8 mouse cellular contexts compared by ENCODE assay signal in the genomic region with DNA sequence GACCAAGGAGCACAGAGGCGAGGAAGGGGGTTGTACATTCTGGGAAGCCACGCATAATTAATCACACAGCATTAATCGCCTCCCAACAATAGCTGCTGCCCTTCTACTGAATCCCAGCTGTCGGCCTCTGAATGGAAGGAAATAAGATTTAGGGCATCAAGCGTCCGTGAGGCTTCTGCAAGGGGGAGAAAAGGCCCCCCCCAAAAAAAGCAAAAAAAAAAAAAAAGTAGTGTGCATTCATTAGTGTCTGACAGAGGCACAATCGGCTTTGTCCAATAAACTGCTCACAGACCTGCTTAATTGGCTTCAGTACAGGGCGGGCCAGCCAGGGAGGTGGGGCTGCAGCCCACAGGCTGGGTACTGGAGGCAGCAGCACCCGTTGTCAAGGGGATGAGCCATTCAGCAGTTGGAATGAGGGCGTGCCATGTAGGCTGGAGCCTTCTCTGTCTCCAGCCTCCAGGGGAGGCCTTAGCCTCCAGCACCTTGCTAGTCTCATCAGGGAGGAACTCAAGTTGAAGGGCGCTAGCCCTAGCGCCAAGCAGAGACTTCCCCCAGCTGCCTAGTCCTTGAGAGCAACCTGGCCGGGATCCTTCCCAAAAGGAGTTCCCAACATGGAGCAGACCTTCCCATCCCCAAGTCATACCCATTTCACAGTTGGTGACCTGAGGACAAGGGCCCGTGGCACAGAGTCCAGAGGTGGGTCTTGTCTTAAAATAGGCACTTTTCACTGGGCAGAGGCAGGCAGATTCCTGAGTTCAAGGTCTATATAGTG. TPM values are rescaled to one million over a fixed set of nuclear protein-coding genes. Genes with fewer than 3 reads are reported as not detected.
DNase-seq lines count a peak whose midpoint lies in the region; ATAC-seq and TF ChIP-seq lines count a peak whose summit lies in the region.
"Had no signal": no experiment of that assay in that cellular context is flagged by ENCODE, and none has a peak within 500 bp of the region (broad histone marks: within the 10 kb centered on the region; RNA-seq: fewer than 3 reads in every experiment).

No protein-coding gene starts in this region.

- H3K4me3 ChIP-seq in forebrain, embryonic 11.5 days (ENCODE audit: low read depth, low read length), result peak overlapping the region; percentile 94
- peak overlapping the region; percentile 90; the same call in 1 of the 2 replicates for H3K4me3 ChIP-seq in kidney, embryonic 14.5 days (ENCODE audit: low read length)
- H3K4me3 ChIP-seq in liver, postnatal 0 days (ENCODE audit: low read depth, low read length), result no peak overlapping the region
- H3K4me3 ChIP-seq: erythroblast, embryonic 14.5 days had no signal

- H3K27ac ChIP-seq in forebrain, embryonic 11.5 days (ENCODE audit: low read depth, low read length), result peak overlapping the region; percentile 95
- peak overlapping the region; percentile 78 for H3K27ac ChIP-seq in kidney, embryonic 14.5 days (ENCODE audit: low read depth, low read length)
- no peak overlapping the region for H3K27ac ChIP-seq in liver, postnatal 0 days (ENCODE audit: low read depth)

- H3K27me3 ChIP-seq in forebrain, embryonic 11.5 days (ENCODE audit: control insufficient read depth, insufficient read depth, low read length), result no peaks in the 10 kb centered on the region
- no peaks in the 10 kb centered on the region for H3K27me3 ChIP-seq in kidney, embryonic 14.5 days (ENCODE audit: control insufficient read depth, insufficient read depth, low read length)
- peaks cover 12% of the 10 kb centered on the region; the same call in 1 of the 2 replicates for H3K27me3 ChIP-seq in liver, postnatal 0 days (ENCODE audit: insufficient read depth, low read length)

- peak overlapping the region; percentile 52 for H3K9ac ChIP-seq in forebrain, embryonic 11.5 days (ENCODE audit: low read length)
- peak overlapping the region; percentile 23; the same call in 1 of the 2 replicates for H3K9ac ChIP-seq in kidney, embryonic 14.5 days (ENCODE audit: low read depth, low read length)
- H3K9ac ChIP-seq in liver, postnatal 0 days (replicated peaks), result no peak overlapping the region

- TF ChIP-seq CTCF in liver, postnatal 0 days (IDR thresholded peaks at IDR 0.05; ENCODE audit: low read depth), result no peak

- H3K4me2 ChIP-seq in forebrain, embryonic 11.5 days (ENCODE audit: low read depth, low read length, severe bottlenecking), result peak overlapping the region; percentile 67
- H3K4me2 ChIP-seq in kidney, embryonic 14.5 days (replicated peaks; ENCODE audit: low read depth, low read length), result peak overlapping the region; percentile 87
- H3K4me2 ChIP-seq in liver, postnatal 0 days (ENCODE audit: low read depth, low read length), result peak overlapping the region; percentile 81

- TF ChIP-seq EP300 in liver, postnatal 0 days (IDR thresholded peaks at IDR 0.05; ENCODE audit: low read depth), result no peak

- peak; percentile 13 to 45 for DNase-seq in urinary bladder, postnatal 36 days (ENCODE audit: low spot score in 2 of 2)
- no peak for DNase-seq in urinary bladder, postnatal 4 days (ENCODE audit: low spot score in 2 of 2)
- DNase-seq in forebrain, embryonic 11.5 days (ENCODE audit: low spot score), result peak; percentile 95
- no peak for DNase-seq in liver, postnatal 0 days
- DNase-seq in retina, postnatal 1 day, result peak; percentile 99
- no peak for DNase-seq in adrenal gland, adult 18-20 months (ENCODE audit: low spot score in 2 of 2)

- peaks cover 59% of the 10 kb centered on the region for H3K4me1 ChIP-seq in forebrain, embryonic 11.5 days (replicated peaks; ENCODE audit: control insufficient read depth, insufficient read depth, low read length)
- peaks cover 64% of the 10 kb centered on the region for H3K4me1 ChIP-seq in kidney, embryonic 14.5 days (ENCODE audit: control insufficient read depth, insufficient read depth, low read length)
- peaks cover 41% of the 10 kb centered on the region for H3K4me1 ChIP-seq in liver, postnatal 0 days (ENCODE audit: insufficient read depth)

- 5% methylated on average over 14 of the region's 14 CpGs for WGBS in forebrain, embryonic 11.5 days
- 6% methylated on average over 14 of the region's 14 CpGs for WGBS in kidney, embryonic 14.5 days
- 61% methylated on average over 14 of the region's 14 CpGs for WGBS in liver, postnatal 0 days (ENCODE audit: insufficient replicate concordance)

- no peaks in the 10 kb centered on the region for H3K9me3 ChIP-seq in forebrain, embryonic 11.5 days (ENCODE audit: control insufficient read depth, low read length)
- H3K9me3 ChIP-seq in kidney, embryonic 14.5 days (ENCODE audit: control insufficient read depth, low read length), result no peaks in the 10 kb centered on the region
- no peaks in the 10 kb centered on the region for H3K9me3 ChIP-seq in liver, postnatal 0 days (ENCODE audit: low read length)

- peak; percentile 87 for ATAC-seq in forebrain, embryonic 11.5 days (replicated peaks; ENCODE audit: low FRiP score)
- peak; percentile 73 for ATAC-seq in kidney, embryonic 14.5 days (ENCODE audit: low FRiP score, low TSS enrichment)
- ATAC-seq in liver, postnatal 0 days, result no peak

- peaks cover 4% of the 10 kb centered on the region; the same call in 1 of the 2 replicates for H3K36me3 ChIP-seq in forebrain, embryonic 11.5 days (ENCODE audit: control insufficient read depth, insufficient read depth, low read length)
- H3K36me3 ChIP-seq in kidney, embryonic 14.5 days (ENCODE audit: control insufficient read depth, insufficient read depth, low read length), result peaks cover 5% of the 10 kb centered on the region
- H3K36me3 ChIP-seq in liver, postnatal 0 days (replicated peaks; ENCODE audit: insufficient read depth, low read length), result peaks cover 7% of the 10 kb centered on the region

RNA-seq across cellular contexts. Expression of gene Notch1, which starts 15.7 kb away (rescaled TPM):
- polyA plus RNA-seq in forebrain, embryonic 11.5 days (2014; fragmentation: Nextera tagmentation; extraction: Ambion mirVana), result 68.3 and 70.9 TPM in 2 replicates
- 33.4 and 45.1 TPM in 2 replicates for polyA plus RNA-seq in kidney, embryonic 14.5 days (2014; fragmentation: Nextera tagmentation; extraction: Ambion mirVana)
- polyA plus RNA-seq in liver, postnatal 0 days (2015; fragmentation: Nextera tagmentation; extraction: Ambion mirVana), result 2.0 and 2.1 TPM in 2 replicates
- total RNA-seq in adrenal gland, adult 18-20 months (2021), result 10 to 100 TPM; 21.5 to 22.0 TPM

RNA-seq across cellular contexts. Expression of gene Sec16a, which starts 55.8 kb away (rescaled TPM):
- polyA plus RNA-seq in forebrain, embryonic 11.5 days (2014; fragmentation: Nextera tagmentation; extraction: Ambion mirVana), result 39.3 and 40.9 TPM in 2 replicates
- polyA plus RNA-seq in kidney, embryonic 14.5 days (2014; fragmentation: Nextera tagmentation; extraction: Ambion mirVana), result 18.9 and 43.9 TPM in 2 replicates
- polyA plus RNA-seq in liver, postnatal 0 days (2015; fragmentation: Nextera tagmentation; extraction: Ambion mirVana), result 7.8 and 8.0 TPM in 2 replicates
- 10 to 100 TPM; 52.2 to 69.1 TPM for total RNA-seq in adrenal gland, adult 18-20 months (2021)

Comparison
In these comparisons a context has a peak if more than half of its experiments do, and no peak if none do; other contexts are left out.
1. DNase-seq: peak in urinary bladder, postnatal 36 days (2 of 2), forebrain, embryonic 11.5 days (single experiment) and retina, postnatal 1 day (single experiment); none in urinary bladder, postnatal 4 days (0 of 2), liver, postnatal 0 days (single experiment) and adrenal gland, adult 18-20 months (0 of 2).
2. RNA of gene Notch1, which starts 15.7 kb away (polyA plus RNA-seq): 68.3 to 70.9 TPM in forebrain, embryonic 11.5 days and 33.4 to 45.1 TPM in kidney, embryonic 14.5 days; 2.0 to 2.1 TPM in liver, postnatal 0 days; every median in the first group is over 10 times any median in the second.
3. Peak in every context shown above with its lines, with median percentiles within 50 percentile points of each other: H3K4me2 ChIP-seq.